Mouse (Mus musculus): ENCODE results near the gene Rps6kb2. TPM values are rescaled to one million over a fixed set of nuclear protein-coding genes. Genes with fewer than 3 reads are reported as not detected.

The Rps6kb2 gene
- polyA plus RNA-seq, 1 experiment from 2014 or later: 58.8 TPM

DNA sequence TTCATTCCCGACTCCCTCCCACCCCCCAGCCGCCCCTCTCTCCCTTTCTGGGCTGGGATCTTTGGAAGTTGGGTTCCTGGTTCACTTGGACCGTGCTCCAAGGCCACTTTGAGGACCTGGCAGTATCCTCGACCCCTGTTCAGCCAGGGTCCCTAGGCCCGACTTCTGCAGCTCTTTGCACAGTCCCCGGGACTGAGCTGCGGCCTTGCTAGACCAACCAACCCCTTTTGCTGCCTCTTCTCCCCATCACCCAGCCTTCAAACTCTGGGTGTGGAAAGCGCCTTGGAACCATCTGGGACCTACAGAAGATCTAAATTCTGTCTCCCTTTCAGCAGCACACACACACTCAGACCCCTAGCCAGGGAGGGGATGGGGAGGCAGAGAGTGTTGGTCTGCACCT, 14.3 kb downstream of the Rps6kb2 start:
- DNase-seq (ENCODE audit: low spot score): no peak
- peaks cover 6% of the 10 kb centered on the region; the same call in 1 of the 2 replicates for H3K9me3 ChIP-seq (replicated peaks)
- H3K4me1 ChIP-seq: peaks cover 31% of the 10 kb centered on the region
- no peaks in the 10 kb centered on the region for H3K27me3 ChIP-seq (ENCODE audit: low read depth, poor library complexity, severe bottlenecking)
- peak overlapping the region; percentile 84 for H3K4me3 ChIP-seq
- peaks cover 40% of the 10 kb centered on the region for H3K36me3 ChIP-seq
- H3K27ac ChIP-seq (replicated peaks): peak overlapping the region; percentile 87
- 11% methylated on average over 8 of the region's 8 CpGs for WGBS

DNA sequence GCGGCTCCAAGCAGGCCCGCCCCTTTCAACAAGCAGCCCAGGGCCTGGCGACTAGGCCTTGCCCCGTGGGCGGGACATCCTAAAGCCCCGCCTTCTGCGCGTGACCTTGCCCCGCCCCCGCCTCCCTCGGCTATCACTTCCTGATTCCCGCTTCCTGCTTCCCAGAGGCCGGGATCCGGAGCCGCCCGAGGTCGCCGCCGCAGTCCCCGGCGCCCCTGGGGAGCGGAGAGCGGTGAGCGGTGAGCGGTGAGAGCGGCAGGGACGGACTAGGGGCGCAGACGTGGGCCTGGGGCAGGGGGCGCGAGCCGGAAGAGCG, 14.7 kb downstream of the Rps6kb2 start, which contains the start of gene Coro1b:
Gene Coro1b (plus strand): TSS at position 129 of the 316 bp plus-strand sequence.
- H3K27me3 ChIP-seq (ENCODE audit: low read depth, poor library complexity, severe bottlenecking): no peaks in the 10 kb centered on the region
- under 1% methylated on average over 33 of the region's 33 CpGs for WGBS
- peak within 1 kb of the TSS; percentile 84 for H3K4me3 ChIP-seq
- H3K36me3 ChIP-seq: peaks cover 37% of the 10 kb centered on the region
- peaks cover 31% of the 10 kb centered on the region for H3K4me1 ChIP-seq
- peak within 1 kb of the TSS; percentile 87 for H3K27ac ChIP-seq (replicated peaks)
- peak; percentile 95 for DNase-seq (ENCODE audit: low spot score)
- peaks cover 6% of the 10 kb centered on the region; the same call in 1 of the 2 replicates for H3K9me3 ChIP-seq (replicated peaks)

DNA sequence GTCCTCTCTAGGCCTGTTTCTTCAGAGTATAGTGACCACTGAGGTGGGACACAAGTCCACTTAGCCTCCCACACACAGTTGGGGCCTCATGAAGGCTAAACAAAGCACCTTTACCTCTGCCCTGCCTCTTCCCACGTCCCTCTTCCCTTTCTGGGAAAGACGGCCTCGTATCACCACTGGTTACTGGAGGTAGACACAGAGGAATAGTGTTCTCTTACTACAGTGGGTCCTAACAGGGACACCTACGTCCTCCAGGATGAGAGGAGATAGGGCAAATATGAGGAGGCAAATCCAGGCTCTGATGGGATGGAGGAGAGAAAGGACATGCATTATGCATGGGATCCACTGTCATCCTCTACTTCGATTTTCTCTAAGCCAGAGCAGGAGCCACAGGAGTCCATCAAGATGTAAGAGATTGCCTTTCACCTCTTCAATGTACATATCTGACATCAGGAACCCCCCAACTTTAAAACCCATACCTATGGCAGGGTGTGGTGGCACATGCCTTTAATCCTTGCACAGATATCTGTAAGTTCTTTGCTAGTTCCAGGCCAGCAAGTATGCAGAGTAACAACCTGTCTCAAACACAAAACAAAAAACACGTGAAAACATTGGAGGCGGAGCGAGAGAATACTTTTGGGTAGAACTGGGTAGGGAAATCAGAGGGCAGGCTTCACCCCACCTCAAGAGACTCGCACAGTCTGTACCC, 15.2 kb downstream of the Rps6kb2 start:
- 34% methylated on average over 9 of the region's 9 CpGs for WGBS
- H3K27me3 ChIP-seq (ENCODE audit: low read depth, poor library complexity, severe bottlenecking): no peaks in the 10 kb centered on the region
- DNase-seq (ENCODE audit: low spot score): no peak
- peak overlapping the region; percentile 87 for H3K27ac ChIP-seq (replicated peaks)
- H3K4me1 ChIP-seq: peaks cover 31% of the 10 kb centered on the region
- peaks cover 6% of the 10 kb centered on the region; the same call in 1 of the 2 replicates for H3K9me3 ChIP-seq (replicated peaks)
- peaks cover 31% of the 10 kb centered on the region for H3K36me3 ChIP-seq
- peak overlapping the region; percentile 84 for H3K4me3 ChIP-seq

DNA sequence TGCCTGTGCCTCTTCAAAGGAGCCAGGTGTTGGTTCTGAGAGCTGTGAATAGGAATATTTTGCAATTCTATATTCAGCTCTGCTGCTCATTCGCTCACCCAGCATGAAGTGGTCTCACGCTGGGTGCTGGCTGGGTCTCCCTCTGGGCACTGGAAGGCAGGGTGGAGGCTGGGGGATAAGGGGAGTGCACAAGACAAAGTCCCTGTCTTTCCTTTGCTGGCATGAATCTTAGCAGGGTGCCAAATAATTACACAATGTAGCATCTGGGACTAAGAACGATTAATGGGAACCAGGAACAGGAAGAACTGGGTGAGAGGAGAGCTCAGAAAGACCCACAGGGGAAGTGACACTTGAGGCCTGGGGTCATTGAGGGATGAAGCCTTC, 16.1 kb downstream of the Rps6kb2 start:
- Histone ChIP-seq H3K9me3 (replicated peaks) (peaks cover 6% of the 10 kb centered on the region; the same call in 1 of the 2 replicates), H3K4me3 (no peak overlapping the region), H3K4me1 (peaks cover 34% of the 10 kb centered on the region), H3K27me3 (ENCODE audit: low read depth, poor library complexity, severe bottlenecking) (no peaks in the 10 kb centered on the region), H3K36me3 (peaks cover 23% of the 10 kb centered on the region), H3K27ac (replicated peaks) (no peak overlapping the region)
- no peak for DNase-seq (ENCODE audit: low spot score)
- WGBS: 47% methylated on average over 3 of the region's 3 CpGs

DNA sequence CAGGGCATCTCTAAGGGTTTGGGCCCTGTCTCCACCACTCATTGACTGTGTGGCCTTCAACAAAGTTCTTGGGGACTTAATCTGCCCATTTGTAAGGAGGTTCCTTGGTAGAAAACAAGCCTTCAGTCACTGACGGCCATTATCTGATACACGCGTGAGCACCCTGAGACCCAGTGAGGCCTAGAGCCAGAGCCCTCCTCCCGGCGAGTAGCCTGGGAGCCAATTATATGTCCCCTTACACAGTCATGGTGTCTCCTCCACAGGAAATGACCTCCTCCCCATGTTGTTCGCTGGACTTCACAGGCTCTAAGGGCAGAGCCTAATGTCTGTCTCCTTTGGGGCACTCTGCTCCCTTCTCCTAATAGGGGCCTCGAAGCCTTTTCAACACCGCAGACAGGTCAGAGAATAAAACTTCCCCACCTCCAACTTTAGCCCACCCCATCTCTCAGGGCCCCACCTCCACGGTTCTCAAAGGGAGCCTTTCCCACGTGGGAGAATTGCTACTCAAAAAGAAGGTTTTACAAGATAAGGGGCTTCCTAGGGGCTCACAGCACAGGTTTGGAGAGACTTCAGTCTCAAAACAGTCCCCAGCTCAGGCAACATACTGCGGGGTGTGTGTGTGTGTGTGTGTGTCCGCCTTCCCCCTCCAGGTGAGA, 16.7 kb downstream of the Rps6kb2 start:
- Histone ChIP-seq H3K36me3 (peaks cover 18% of the 10 kb centered on the region), H3K27ac (replicated peaks) (no peak overlapping the region), H3K4me1 (peaks cover 34% of the 10 kb centered on the region), H3K4me3 (no peak overlapping the region), H3K27me3 (ENCODE audit: low read depth, poor library complexity, severe bottlenecking) (no peaks in the 10 kb centered on the region), H3K9me3 (replicated peaks) (peaks cover 6% of the 10 kb centered on the region; the same call in 1 of the 2 replicates)
- no peak for DNase-seq (ENCODE audit: low spot score)
- WGBS: 59% methylated on average over 12 of the region's 12 CpGs

DNA sequence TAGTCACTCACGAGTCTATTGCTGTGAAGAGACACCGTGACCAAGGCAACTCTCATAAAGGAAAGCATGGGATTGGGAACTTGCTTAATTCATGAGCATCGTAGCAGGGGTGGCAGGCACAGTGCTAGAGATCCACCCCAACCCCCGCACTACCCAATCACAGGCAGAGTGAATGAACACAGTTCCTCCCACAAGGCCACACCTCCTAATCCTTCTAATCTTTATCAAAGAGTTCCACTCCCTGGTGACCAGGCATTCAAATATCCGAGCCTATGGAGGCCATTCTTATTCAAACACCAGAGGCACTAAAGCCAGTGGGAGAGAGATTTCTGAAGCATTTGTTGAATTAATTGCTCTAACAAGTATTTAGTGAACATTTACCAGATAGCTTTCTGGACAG, 17.2 kb downstream of the Rps6kb2 start:
- peaks cover 34% of the 10 kb centered on the region for H3K4me1 ChIP-seq
- H3K9me3 ChIP-seq (replicated peaks): peaks cover 6% of the 10 kb centered on the region; the same call in 1 of the 2 replicates
- H3K27ac ChIP-seq (replicated peaks): no peak overlapping the region
- WGBS: 87% methylated on average over 5 of the region's 5 CpGs
- H3K27me3 ChIP-seq (ENCODE audit: low read depth, poor library complexity, severe bottlenecking): no peaks in the 10 kb centered on the region
- DNase-seq (ENCODE audit: low spot score): no peak
- H3K4me3 ChIP-seq: no peak overlapping the region
- H3K36me3 ChIP-seq: peaks cover 12% of the 10 kb centered on the region

DNA sequence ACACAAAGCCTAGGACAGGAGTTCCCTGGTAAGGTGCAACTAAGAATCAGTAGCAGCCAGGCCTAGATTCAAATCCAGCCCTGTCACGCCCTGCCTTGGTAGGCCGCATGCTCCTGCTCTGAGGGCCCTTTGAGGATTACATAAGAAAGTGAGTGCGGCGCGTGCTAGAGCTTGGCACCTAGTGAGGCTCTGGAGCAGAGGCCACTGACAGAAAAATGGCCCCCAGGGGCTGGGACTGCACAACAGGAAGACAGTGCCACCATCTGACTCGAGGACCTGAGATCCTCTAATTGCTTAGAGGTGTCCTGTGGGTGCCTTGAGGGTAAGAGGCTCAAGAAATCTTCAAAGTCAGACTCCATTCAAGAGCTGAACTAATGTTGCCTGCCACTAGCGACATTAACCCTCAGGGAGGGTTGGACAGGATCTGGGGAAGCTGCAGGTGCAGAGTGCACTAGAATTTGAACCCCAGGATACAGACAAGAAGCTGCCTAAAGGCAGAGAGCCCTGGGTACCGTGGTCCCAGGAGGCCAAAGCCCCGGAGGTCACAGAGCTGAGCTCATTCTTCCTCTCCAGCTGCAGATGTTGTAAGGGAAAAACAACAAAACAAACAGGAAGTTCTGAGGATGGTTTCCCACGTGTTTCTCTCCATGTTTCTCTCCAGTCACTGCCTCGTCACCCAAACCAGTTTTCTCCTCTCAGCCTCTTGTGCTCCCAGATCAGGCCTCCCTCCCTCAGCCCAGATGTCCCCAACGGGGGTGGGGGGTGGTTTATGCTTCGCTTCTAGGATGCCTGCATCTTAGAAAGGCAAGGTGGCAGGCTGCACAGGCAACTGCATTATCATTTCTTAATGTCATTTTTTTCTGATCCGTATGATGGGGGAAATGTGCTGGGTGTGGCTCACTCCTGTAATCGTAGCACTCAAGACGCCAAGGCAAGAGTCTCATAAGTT, 18.3 kb downstream of the Rps6kb2 start:
- no peak overlapping the region for H3K4me3 ChIP-seq
- no peaks in the 10 kb centered on the region for H3K27me3 ChIP-seq (ENCODE audit: low read depth, poor library complexity, severe bottlenecking)
- WGBS: 87% methylated on average over 16 of the region's 16 CpGs
- 0 out of 2 replicates have a peak overlapping the region, but pooled peaks have one; percentile 14 for H3K27ac ChIP-seq (replicated peaks)
- H3K4me1 ChIP-seq: peaks cover 33% of the 10 kb centered on the region
- peaks cover 1% of the 10 kb centered on the region; the same call in 1 of the 2 replicates for H3K36me3 ChIP-seq
- no peak for DNase-seq (ENCODE audit: low spot score)
- peaks cover 6% of the 10 kb centered on the region; the same call in 1 of the 2 replicates for H3K9me3 ChIP-seq (replicated peaks)

DNA sequence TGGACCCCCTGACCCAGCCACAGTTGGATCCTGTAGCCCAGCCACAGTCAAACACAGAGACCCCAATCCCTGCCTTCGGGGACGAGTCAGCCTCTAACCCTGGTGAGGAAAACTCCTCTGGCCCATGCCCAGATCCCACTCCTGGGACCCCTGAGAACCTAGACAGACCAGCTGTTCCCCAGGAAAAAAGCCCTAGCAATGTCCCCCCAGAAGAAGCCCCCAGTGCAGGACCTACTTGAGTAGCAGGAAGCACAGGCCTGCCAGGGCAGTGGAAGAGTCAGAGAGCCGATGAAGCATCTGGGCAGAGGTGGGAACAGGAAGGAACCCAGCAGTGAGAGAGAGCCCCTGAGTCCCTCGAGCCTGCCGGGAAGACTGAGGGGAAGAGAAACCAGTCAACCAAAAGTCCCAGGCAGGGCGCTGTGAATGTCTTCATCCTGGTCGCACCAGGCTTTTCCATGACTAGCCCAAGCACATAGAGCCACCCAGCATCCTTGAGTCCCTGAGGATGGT, 19.3 kb downstream of the Rps6kb2 start, which contains the start of gene Cabp4:
Gene Cabp4 (minus strand): TSS at position 275 of the 510 bp plus-strand sequence.
- 83% methylated on average over 7 of the region's 7 CpGs for WGBS
- H3K27me3 ChIP-seq (ENCODE audit: low read depth, poor library complexity, severe bottlenecking): no peaks in the 10 kb centered on the region
- H3K4me3 ChIP-seq: no peak within 1 kb of the TSS
- H3K4me1 ChIP-seq: peaks cover 33% of the 10 kb centered on the region
- no peak for DNase-seq (ENCODE audit: low spot score)
- no peaks in the 10 kb centered on the region for H3K36me3 ChIP-seq
- peak within 1 kb of the TSS; percentile 14; the same call in 1 of the 2 replicates for H3K27ac ChIP-seq (replicated peaks)
- peaks cover 6% of the 10 kb centered on the region; the same call in 1 of the 2 replicates for H3K9me3 ChIP-seq (replicated peaks)

DNA sequence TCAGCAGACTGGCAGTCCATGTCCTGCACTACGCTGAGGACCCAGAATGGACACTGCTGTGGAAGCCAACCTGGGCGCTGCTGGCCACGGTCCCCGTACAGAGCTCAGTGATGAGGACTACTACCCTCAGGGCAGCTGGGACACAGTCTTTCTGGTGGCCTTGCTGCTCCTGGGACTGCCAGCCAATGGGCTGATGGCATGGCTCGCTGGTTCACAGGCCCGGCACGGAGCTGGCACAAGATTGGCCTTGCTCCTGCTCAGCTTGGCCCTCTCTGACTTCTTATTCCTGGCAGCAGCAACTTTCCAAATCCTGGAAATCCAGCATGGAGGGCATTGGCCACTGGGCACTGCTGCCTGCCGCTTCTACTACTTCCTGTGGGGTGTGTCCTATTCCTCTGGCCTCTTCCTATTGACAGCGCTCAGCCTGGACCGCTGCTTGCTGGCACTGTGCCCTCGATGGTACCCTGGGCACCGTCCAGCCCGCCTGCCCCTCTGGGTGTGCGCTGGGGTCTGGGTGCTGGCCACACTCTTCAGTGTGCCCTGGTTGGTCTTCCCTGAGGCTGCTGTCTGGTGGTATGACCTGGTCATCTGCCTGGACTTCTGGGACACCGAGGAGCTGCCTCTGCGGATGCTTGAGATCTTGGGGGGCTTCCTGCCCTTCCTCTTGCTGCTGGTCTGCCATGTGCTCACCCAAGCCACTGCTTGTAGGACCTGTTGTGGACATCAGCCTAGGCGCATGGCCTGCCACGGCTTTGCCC, 20.6 kb downstream of the Rps6kb2 start:
- no peak overlapping the region for H3K4me3 ChIP-seq
- peaks cover 28% of the 10 kb centered on the region for H3K4me1 ChIP-seq
- H3K27ac ChIP-seq (replicated peaks): no peak overlapping the region; the same call in 1 of the 2 replicates
- H3K36me3 ChIP-seq: no peaks in the 10 kb centered on the region
- no peak for DNase-seq (ENCODE audit: low spot score)
- H3K27me3 ChIP-seq (ENCODE audit: low read depth, poor library complexity, severe bottlenecking): no peaks in the 10 kb centered on the region
- 93% methylated on average over 18 of the region's 18 CpGs for WGBS
- peaks cover 6% of the 10 kb centered on the region; the same call in 1 of the 2 replicates for H3K9me3 ChIP-seq (replicated peaks)

DNA sequence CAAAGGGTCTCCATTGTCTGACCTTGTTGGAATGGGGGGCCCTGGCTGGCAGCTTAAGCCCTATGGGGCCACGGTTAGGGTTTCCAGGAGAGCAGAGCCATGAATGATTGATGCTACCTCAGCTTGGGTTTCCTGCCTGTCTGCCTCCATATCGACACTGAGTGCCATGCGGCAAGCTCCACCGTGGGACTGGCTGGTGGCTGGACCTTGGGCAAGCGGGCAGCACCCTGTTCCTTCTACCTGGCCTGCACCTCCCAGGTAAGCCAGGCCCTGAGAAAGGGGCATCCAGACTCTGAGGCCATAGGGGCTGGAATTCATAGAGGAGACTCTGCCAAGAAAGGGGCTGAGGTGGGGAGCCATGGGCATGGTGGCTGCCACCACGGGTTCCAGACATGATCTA, 23.0 kb downstream of the Rps6kb2 start:
- Histone ChIP-seq H3K4me3 (no peak overlapping the region), H3K9me3 (replicated peaks) (no peaks in the 10 kb centered on the region), H3K27me3 (ENCODE audit: low read depth, poor library complexity, severe bottlenecking) (no peaks in the 10 kb centered on the region), H3K36me3 (no peaks in the 10 kb centered on the region), H3K27ac (replicated peaks) (0 out of 2 replicates have a peak overlapping the region, but pooled peaks have one; percentile 17), H3K4me1 (peaks cover 23% of the 10 kb centered on the region)
- 87% methylated on average over 6 of the region's 6 CpGs for WGBS
- DNase-seq (ENCODE audit: low spot score): no peak

DNA sequence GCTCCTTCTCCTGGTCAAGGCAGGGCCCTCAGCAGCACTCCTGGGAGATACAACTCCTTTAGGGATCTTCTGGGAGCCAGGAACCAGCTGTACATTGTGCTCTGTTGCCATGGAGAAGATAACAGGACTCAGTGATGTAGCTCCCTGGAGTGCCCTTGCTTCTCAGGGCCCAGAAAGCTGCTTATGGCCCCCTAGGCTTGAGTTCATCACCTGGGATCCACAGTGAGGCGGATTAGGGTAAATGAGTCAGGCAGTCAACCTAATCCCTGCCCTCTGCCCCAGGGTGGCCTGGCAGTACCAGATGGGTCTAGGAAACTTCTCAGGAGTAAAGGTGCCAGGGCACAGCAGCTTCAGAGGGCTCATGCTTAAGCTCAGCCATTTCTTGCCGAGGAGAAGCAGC, 23.7 kb downstream of the Rps6kb2 start, which contains the start of gene Gpr152:
Gene Gpr152 (plus strand): TSS at position 342 of the 400 bp plus-strand sequence.
- H3K36me3 ChIP-seq: no peaks in the 10 kb centered on the region
- peaks cover 23% of the 10 kb centered on the region for H3K4me1 ChIP-seq
- H3K9me3 ChIP-seq (replicated peaks): no peaks in the 10 kb centered on the region
- 65% methylated on average over 2 of the region's 2 CpGs for WGBS
- peak within 1 kb of the TSS; percentile 65 for H3K27ac ChIP-seq (replicated peaks)
- DNase-seq (ENCODE audit: low spot score): no peak
- H3K4me3 ChIP-seq: no peak within 1 kb of the TSS
- H3K27me3 ChIP-seq (ENCODE audit: low read depth, poor library complexity, severe bottlenecking): no peaks in the 10 kb centered on the region

All from midbrain, embryonic 10.5 days (tissue).